Comparison of ENCODE assay signal across 8 mouse cellular contexts in genomic region chr7:127589637-127590036, GRCm38 (mm10). TPM values are rescaled to one million over a fixed set of nuclear protein-coding genes. Genes with fewer than 3 reads are reported as not detected.
DNase-seq lines count a peak whose midpoint lies in the region; ATAC-seq and TF ChIP-seq lines count a peak whose summit lies in the region.

No protein-coding gene starts in this region.

- no peak for TF ChIP-seq CTCF in embryonic fibroblast, embryonic 13.5 days (IDR thresholded peaks at IDR 0.05; ENCODE audit: borderline replicate concordance, insufficient read depth, low read length)

- H3K4me3 ChIP-seq in liver, embryonic 11.5 days (ENCODE audit: low read depth, low read length), result peak overlapping the region; percentile 95
- H3K4me3 ChIP-seq in embryonic fibroblast, embryonic 13.5 days (ENCODE audit: insufficient read depth, low read length), result peak overlapping the region; percentile 86
- H3K4me3 ChIP-seq in limb, embryonic 10.5 days, result peak overlapping the region; percentile 94
- H3K4me3 ChIP-seq in neural tube, embryonic 15.5 days (replicated peaks), result peak overlapping the region; percentile 81

- peak overlapping the region; percentile 94 for H3K4me2 ChIP-seq in liver, embryonic 11.5 days
- H3K4me2 ChIP-seq in neural tube, embryonic 15.5 days, result peak overlapping the region; percentile 96

- TF ChIP-seq POLR2A in embryonic fibroblast, embryonic 13.5 days (IDR thresholded peaks at IDR 0.05; ENCODE audit: low read depth, low read length), result no peak

- H3K27ac ChIP-seq in liver, embryonic 11.5 days (ENCODE audit: low read depth, low read length), result no peak overlapping the region
- H3K27ac ChIP-seq in embryonic fibroblast, embryonic 13.5 days (ENCODE audit: insufficient read depth, low read length), result no peak overlapping the region
- H3K27ac ChIP-seq in limb, embryonic 10.5 days, result no peak overlapping the region
- H3K27ac ChIP-seq in neural tube, embryonic 15.5 days (replicated peaks), result no peak overlapping the region

- 95% methylated on average over 9 of the region's 9 CpGs for WGBS in liver, embryonic 11.5 days
- WGBS in limb, embryonic 10.5 days, result 93% methylated on average over 9 of the region's 9 CpGs
- 94% methylated on average over 9 of the region's 9 CpGs for WGBS in neural tube, embryonic 15.5 days

- no peak for DNase-seq in liver, embryonic 11.5 days (ENCODE audit: low spot score)
- no peak for DNase-seq in liver
- DNase-seq in limb, embryonic 10.5 days (ENCODE audit: low spot score), result no peak
- DNase-seq in frontal cortex, adult 2 months (ENCODE audit: extremely low spot score in 1 of 2, low spot score in 1 of 2), result no peak
- DNase-seq in gastrocnemius, adult 8-10 months (ENCODE audit: low spot score in 2 of 2), result no peak
- no peak for DNase-seq in thymus, postnatal 10 days (ENCODE audit: low spot score in 2 of 2)

- H3K9me3 ChIP-seq in liver, embryonic 11.5 days (ENCODE audit: control insufficient read depth, low read length), result no peaks in the 10 kb centered on the region
- no peaks in the 10 kb centered on the region for H3K9me3 ChIP-seq in limb, embryonic 10.5 days (replicated peaks)
- no peaks in the 10 kb centered on the region for H3K9me3 ChIP-seq in neural tube, embryonic 15.5 days (replicated peaks)

- no peaks in the 10 kb centered on the region for H3K27me3 ChIP-seq in liver, embryonic 11.5 days (replicated peaks; ENCODE audit: control insufficient read depth, insufficient read depth, low read length)
- no peaks in the 10 kb centered on the region for H3K27me3 ChIP-seq in limb, embryonic 10.5 days (ENCODE audit: low read depth, poor library complexity, severe bottlenecking)
- no peaks in the 10 kb centered on the region for H3K27me3 ChIP-seq in neural tube, embryonic 15.5 days (replicated peaks)

- H3K9ac ChIP-seq in liver, embryonic 11.5 days (ENCODE audit: low read depth, low read length), result peak overlapping the region; percentile 89
- H3K9ac ChIP-seq in neural tube, embryonic 15.5 days (replicated peaks), result 0 out of 2 replicates have a peak overlapping the region, but pooled peaks have one; percentile 77

- H3K4me1 ChIP-seq in liver, embryonic 11.5 days (replicated peaks; ENCODE audit: control insufficient read depth, insufficient read depth, low read length), result peaks cover 28% of the 10 kb centered on the region
- peaks cover 3% of the 10 kb centered on the region; the same call in 1 of the 2 replicates for H3K4me1 ChIP-seq in embryonic fibroblast, embryonic 13.5 days (ENCODE audit: control insufficient read depth, insufficient read depth, low read length)
- peaks cover 27% of the 10 kb centered on the region for H3K4me1 ChIP-seq in limb, embryonic 10.5 days
- peaks cover 25% of the 10 kb centered on the region for H3K4me1 ChIP-seq in neural tube, embryonic 15.5 days

- no peak for ATAC-seq in liver, embryonic 11.5 days (replicated peaks; ENCODE audit: low FRiP score)
- no peak for ATAC-seq in neural tube, embryonic 15.5 days (ENCODE audit: low FRiP score)

- peaks cover 43% of the 10 kb centered on the region for H3K36me3 ChIP-seq in liver, embryonic 11.5 days (ENCODE audit: control insufficient read depth, insufficient read depth, low read length)
- H3K36me3 ChIP-seq in limb, embryonic 10.5 days, result peaks cover 58% of the 10 kb centered on the region
- H3K36me3 ChIP-seq in neural tube, embryonic 15.5 days, result peaks cover 55% of the 10 kb centered on the region

RNA-seq across cellular contexts. Expression of gene Rnf40, which starts 1.1 kb away (rescaled TPM):
- 44.1 and 49.0 TPM in 2 replicates for polyA plus RNA-seq in liver, embryonic 11.5 days (2014; fragmentation: Nextera tagmentation; extraction: Ambion mirVana)
- 34.2 and 34.6 TPM in 2 replicates for polyA plus RNA-seq in embryonic fibroblast, embryonic 13.5 days (2011; ENCODE audit: insufficient read length, low read depth, missing spikeins)
- 62.2 and 69.6 TPM in 2 replicates for polyA plus RNA-seq in limb, embryonic 10.5 days (2016; fragmentation: Nextera tagmentation; extraction: Ambion mirVana)
- polyA plus RNA-seq in neural tube, embryonic 15.5 days (2015; fragmentation: Nextera tagmentation; extraction: Ambion mirVana), result 37.9 and 38.5 TPM in 2 replicates
- 49.4 and 54.0 TPM in 2 replicates for polyA plus RNA-seq in frontal cortex, adult 2 months (2012; rRNA removed)
- 10 to 100 TPM; 28.6 to 32.3 (median 30.6) TPM for total RNA-seq in gastrocnemius, adult 8-10 months (2022)

RNA-seq across cellular contexts. Expression of gene Ccdc189, which starts 1.2 kb away (rescaled TPM):
- 5.4 and 6.2 TPM in 2 replicates for polyA plus RNA-seq in liver, embryonic 11.5 days (2014; fragmentation: Nextera tagmentation; extraction: Ambion mirVana)
- 1.5 and 3.6 TPM in 2 replicates for polyA plus RNA-seq in embryonic fibroblast, embryonic 13.5 days (2011; ENCODE audit: insufficient read length, low read depth, missing spikeins)
- polyA plus RNA-seq in limb, embryonic 10.5 days (2016; fragmentation: Nextera tagmentation; extraction: Ambion mirVana), result 9.4 and 12.4 TPM in 2 replicates
- polyA plus RNA-seq in neural tube, embryonic 15.5 days (2015; fragmentation: Nextera tagmentation; extraction: Ambion mirVana), result 7.1 and 7.4 TPM in 2 replicates
- polyA plus RNA-seq in frontal cortex, adult 2 months (2012; rRNA removed), result 21.0 and 21.5 TPM in 2 replicates
- 1 to 10 TPM; 2.0 to 2.6 (median 2.2) TPM for total RNA-seq in gastrocnemius, adult 8-10 months (2022)

RNA-seq across cellular contexts. Expression of gene Phkg2, which starts 16.5 kb away (rescaled TPM):
- polyA plus RNA-seq in liver, embryonic 11.5 days (2014; fragmentation: Nextera tagmentation; extraction: Ambion mirVana), result 41.6 and 41.7 TPM in 2 replicates
- 29.6 and 31.2 TPM in 2 replicates for polyA plus RNA-seq in embryonic fibroblast, embryonic 13.5 days (2011; ENCODE audit: insufficient read length, low read depth, missing spikeins)
- 34.1 and 39.6 TPM in 2 replicates for polyA plus RNA-seq in limb, embryonic 10.5 days (2016; fragmentation: Nextera tagmentation; extraction: Ambion mirVana)
- polyA plus RNA-seq in neural tube, embryonic 15.5 days (2015; fragmentation: Nextera tagmentation; extraction: Ambion mirVana), result 57.4 and 60.6 TPM in 2 replicates
- 145 and 146 TPM in 2 replicates for polyA plus RNA-seq in frontal cortex, adult 2 months (2012; rRNA removed)
- total RNA-seq in gastrocnemius, adult 8-10 months (2022), result 10 to 100 TPM in 1 of 4 experiments, 1 to 10 TPM in 3; 8.0 to 10.6 (median 8.4) TPM

RNA-seq across cellular contexts. Expression of gene Zfp629, which starts 26.0 kb away (rescaled TPM):
- polyA plus RNA-seq in liver, embryonic 11.5 days (2014; fragmentation: Nextera tagmentation; extraction: Ambion mirVana), result 8.3 and 9.8 TPM in 2 replicates
- 9.3 and 14.9 TPM in 2 replicates for polyA plus RNA-seq in embryonic fibroblast, embryonic 13.5 days (2011; ENCODE audit: insufficient read length, low read depth, missing spikeins)
- polyA plus RNA-seq in limb, embryonic 10.5 days (2016; fragmentation: Nextera tagmentation; extraction: Ambion mirVana), result 29.0 and 32.9 TPM in 2 replicates
- 14.5 and 15.8 TPM in 2 replicates for polyA plus RNA-seq in neural tube, embryonic 15.5 days (2015; fragmentation: Nextera tagmentation; extraction: Ambion mirVana)
- polyA plus RNA-seq in frontal cortex, adult 2 months (2012; rRNA removed), result 21.7 and 22.7 TPM in 2 replicates
- total RNA-seq in gastrocnemius, adult 8-10 months (2022), result 1 to 10 TPM; 6.8 to 7.8 (median 7.4) TPM

RNA-seq across cellular contexts. Expression of gene Tmem265, which starts 28.4 kb away (rescaled TPM):
- 6.9 and 11.1 TPM in 2 replicates for polyA plus RNA-seq in liver, embryonic 11.5 days (2014; fragmentation: Nextera tagmentation; extraction: Ambion mirVana)
- polyA plus RNA-seq in embryonic fibroblast, embryonic 13.5 days (2011; ENCODE audit: insufficient read length, low read depth, missing spikeins), result not detected in 2 replicates
- polyA plus RNA-seq in limb, embryonic 10.5 days (2016; fragmentation: Nextera tagmentation; extraction: Ambion mirVana), result 3.1 and 4.1 TPM in 2 replicates
- polyA plus RNA-seq in neural tube, embryonic 15.5 days (2015; fragmentation: Nextera tagmentation; extraction: Ambion mirVana), result 6.9 and 7.3 TPM in 2 replicates
- not detected in 2 replicates for polyA plus RNA-seq in frontal cortex, adult 2 months (2012; rRNA removed)
- not detected for total RNA-seq in gastrocnemius, adult 8-10 months (2022)
